Mouse (Mus musculus): ENCODE data around the gene Diras1. TPM values are rescaled to one million over a fixed set of nuclear protein-coding genes. Genes with fewer than 3 reads are reported as not detected.
A peak's percentile ranks its signal among the peaks of the same experiment; 100 is the strongest.

The Diras1 gene
- polyA plus RNA-seq, 1 experiment from 2014 or later: 1.0 TPM

DNA sequence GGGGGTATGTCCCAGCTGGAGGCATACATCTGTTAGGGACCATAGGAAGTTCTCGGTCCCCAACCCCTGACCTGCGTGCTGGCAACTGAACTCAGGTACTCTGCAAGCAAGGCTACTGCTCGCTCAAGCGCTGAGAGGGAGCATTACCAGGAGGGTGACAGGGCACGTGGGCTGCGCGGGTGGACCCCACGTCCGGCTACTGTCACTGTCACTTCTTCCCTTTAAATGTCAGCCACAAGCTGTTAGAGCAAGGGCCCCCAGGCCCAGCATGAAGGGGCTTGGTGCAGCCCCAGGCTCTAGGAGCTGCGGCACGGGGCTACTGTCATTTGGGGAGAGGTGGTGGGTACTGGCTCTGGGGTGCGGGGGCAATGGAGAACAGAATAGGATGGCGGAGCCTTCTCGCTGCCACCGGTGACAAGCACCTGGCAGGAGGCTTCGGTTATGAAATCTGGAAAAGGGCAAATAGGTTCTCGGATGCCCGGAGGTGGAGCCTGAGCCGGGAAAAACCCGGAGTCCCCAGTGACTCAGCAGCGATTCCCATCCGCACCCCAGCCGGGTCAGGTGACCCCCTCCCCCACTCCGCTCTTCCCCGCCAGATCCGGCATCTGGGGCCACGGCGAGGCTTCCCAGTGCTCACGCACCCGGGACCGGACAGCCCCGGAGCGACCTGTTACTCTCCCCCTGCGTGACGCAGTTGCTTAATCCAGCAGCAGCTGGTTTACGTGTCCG lies 40.1 kb downstream of the Diras1 start:
- WGBS: 9% methylated on average over 37 of the region's 37 CpGs
- Histone ChIP-seq H3K9ac (peak overlapping the region; percentile 59), H3K4me3 (peak overlapping the region; percentile 27), H3K4me1 (peaks cover 15% of the 10 kb centered on the region), H3K36me3 (no peaks in the 10 kb centered on the region), H3K27me3 (peaks cover 42% of the 10 kb centered on the region), H3K4me2 (peak overlapping the region; percentile 55), H3K9me3 (no peaks in the 10 kb centered on the region), H3K27ac (no peak overlapping the region)
- no peak for ATAC-seq (ENCODE audit: insufficient number of reproducible peaks, insufficient read depth, low FRiP score, low TSS enrichment, low read depth)

DNA sequence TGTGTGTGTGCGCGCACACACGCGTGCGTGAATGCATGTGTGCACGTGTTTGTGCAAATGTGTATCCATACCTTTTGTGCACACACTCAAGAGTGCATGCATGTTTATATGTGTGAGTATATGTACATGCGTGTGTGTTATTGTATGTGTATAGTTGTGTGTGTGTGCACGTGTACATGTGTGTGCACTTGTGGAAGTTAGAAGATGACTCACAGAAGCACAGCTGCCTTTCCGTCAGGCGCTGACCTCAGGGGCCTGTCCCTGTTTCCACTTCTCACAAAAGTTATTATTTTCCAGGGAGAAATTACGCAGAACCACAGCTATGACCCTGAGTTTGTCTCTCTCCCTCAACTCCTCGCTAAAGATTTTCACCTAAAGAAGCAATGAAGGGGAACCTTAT lies 41.2 kb downstream of the Diras1 start:
- ATAC-seq (ENCODE audit: insufficient number of reproducible peaks, insufficient read depth, low FRiP score, low TSS enrichment, low read depth): no peak
- no peak overlapping the region for H3K4me2 ChIP-seq
- no peaks in the 10 kb centered on the region for H3K36me3 ChIP-seq
- peaks cover 15% of the 10 kb centered on the region for H3K4me1 ChIP-seq
- H3K4me3 ChIP-seq: no peak overlapping the region
- H3K9me3 ChIP-seq: no peaks in the 10 kb centered on the region
- WGBS: 89% methylated on average over 12 of the region's 12 CpGs
- no peak overlapping the region for H3K27ac ChIP-seq
- H3K27me3 ChIP-seq: peaks cover 41% of the 10 kb centered on the region
- no peak overlapping the region for H3K9ac ChIP-seq

DNA sequence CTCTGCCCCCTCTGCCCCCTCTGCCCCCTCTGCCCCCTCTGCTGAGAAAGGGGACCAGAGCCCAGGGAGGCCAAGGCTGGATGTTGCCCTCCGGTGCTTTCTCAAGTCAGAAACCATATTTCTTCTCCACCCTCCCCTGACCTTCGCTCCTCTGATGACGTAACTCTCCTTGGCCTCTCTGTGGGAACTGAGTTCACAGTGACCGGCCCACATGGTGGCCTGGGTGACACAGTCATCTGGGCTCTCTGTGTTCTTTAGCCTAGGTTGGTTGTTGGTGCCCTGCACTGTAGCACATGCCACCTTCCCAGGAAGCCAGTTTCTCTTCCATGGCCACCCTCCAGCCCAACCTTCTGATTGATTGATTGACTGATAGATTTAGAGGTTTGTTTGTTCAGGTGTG lies 43.1 kb downstream of the Diras1 start:
- H3K36me3 ChIP-seq: no peaks in the 10 kb centered on the region
- 74% methylated on average over 4 of the region's 4 CpGs for WGBS
- no peak overlapping the region for H3K27ac ChIP-seq
- no peak overlapping the region for H3K4me2 ChIP-seq
- ATAC-seq (ENCODE audit: insufficient number of reproducible peaks, insufficient read depth, low FRiP score, low TSS enrichment, low read depth): no peak
- no peak overlapping the region for H3K9ac ChIP-seq
- no peaks in the 10 kb centered on the region for H3K9me3 ChIP-seq
- H3K4me1 ChIP-seq: peaks cover 9% of the 10 kb centered on the region
- no peak overlapping the region for H3K4me3 ChIP-seq
- H3K27me3 ChIP-seq: peaks cover 37% of the 10 kb centered on the region

DNA sequence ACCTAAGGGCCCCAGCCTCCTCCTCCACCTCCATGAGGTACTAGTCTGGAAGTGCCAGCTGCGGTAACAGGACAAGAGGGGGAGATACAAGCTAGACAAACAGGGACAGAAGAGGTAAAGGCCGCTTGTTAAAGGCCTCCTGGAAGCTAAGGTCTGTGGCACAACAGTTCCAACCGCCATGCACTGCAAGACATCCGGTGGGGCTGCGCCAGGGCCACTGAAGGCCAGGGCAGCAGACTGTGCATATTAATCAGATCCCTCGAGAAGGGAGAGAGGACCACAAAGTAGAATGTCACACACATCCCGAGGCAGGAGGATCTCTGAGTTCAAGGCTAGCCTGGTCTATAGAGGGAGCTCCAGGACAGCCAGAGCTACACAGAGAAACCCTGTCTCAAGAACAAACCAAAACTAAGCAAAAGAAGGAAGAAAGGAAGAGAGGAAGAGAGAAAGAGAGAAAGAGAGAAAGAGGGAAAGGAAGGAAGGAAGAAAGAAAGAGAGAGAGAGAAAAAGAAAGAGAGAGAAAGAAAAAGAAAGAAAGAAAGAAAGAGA lies 43.8 kb downstream of the Diras1 start:
- WGBS: 61% methylated on average over 7 of the region's 7 CpGs
- ATAC-seq (ENCODE audit: insufficient number of reproducible peaks, insufficient read depth, low FRiP score, low TSS enrichment, low read depth): no peak
- Histone ChIP-seq H3K9ac (no peak overlapping the region), H3K9me3 (no peaks in the 10 kb centered on the region), H3K36me3 (no peaks in the 10 kb centered on the region), H3K27me3 (peaks cover 30% of the 10 kb centered on the region), H3K4me2 (no peak overlapping the region), H3K4me1 (peaks cover 9% of the 10 kb centered on the region), H3K27ac (no peak overlapping the region), H3K4me3 (no peak overlapping the region)

DNA sequence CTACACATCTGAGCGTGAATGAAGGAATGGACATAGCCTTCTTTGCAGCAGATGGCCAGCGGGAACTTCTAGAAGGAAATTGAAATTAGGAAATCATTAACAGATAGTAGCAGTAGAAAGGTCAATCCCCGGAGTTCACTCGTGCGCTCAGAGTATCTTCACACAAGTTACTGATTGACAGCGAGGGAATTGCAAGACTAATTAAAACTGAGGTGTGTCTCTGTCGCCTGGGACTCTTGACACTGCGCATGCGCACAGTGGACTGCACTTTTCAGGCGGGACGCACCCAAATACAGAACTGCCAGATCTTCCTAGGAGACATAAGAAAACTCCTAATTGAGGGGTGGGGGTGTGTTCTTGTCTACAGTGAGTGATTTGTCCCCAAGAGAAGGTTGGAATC lies 50.0 kb downstream of the Diras1 start:
- Histone ChIP-seq H3K4me2 (no peak overlapping the region), H3K27me3 (no peaks in the 10 kb centered on the region), H3K4me3 (no peak overlapping the region), H3K9me3 (0 out of 2 replicates have a peak, but pooled peaks cover 5% of the 10 kb centered on the region), H3K4me1 (peaks cover 8% of the 10 kb centered on the region), H3K9ac (no peak overlapping the region), H3K36me3 (no peaks in the 10 kb centered on the region), H3K27ac (no peak overlapping the region)
- no peak for ATAC-seq (ENCODE audit: insufficient number of reproducible peaks, insufficient read depth, low FRiP score, low TSS enrichment, low read depth)
- 91% methylated on average over 11 of the region's 11 CpGs for WGBS

DNA sequence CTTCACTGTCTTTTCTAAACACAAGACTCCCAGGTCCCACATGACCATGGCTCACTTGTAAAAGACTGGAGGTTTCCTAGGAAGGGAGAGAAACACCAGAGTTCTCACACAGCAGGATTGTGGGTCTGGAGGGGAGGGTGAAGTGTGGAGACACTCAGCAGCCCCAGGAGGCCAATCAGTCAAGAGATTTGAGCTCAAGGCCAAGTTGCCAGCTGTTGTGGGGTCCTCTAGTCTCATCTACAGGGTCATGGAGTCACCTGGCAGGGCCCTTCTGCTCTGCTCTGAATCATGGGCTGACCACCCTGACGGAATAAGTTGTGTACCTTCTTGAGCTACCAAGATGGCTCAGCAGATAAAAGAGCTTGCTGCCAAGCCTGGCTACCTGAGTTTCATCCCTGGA lies 51.7 kb downstream of the Diras1 start:
- no peak overlapping the region for H3K27ac ChIP-seq
- H3K9ac ChIP-seq: no peak overlapping the region
- 84% methylated on average over 1 of the region's 1 CpGs for WGBS
- ATAC-seq (ENCODE audit: insufficient number of reproducible peaks, insufficient read depth, low FRiP score, low TSS enrichment, low read depth): no peak
- H3K9me3 ChIP-seq: 0 out of 2 replicates have a peak, but pooled peaks cover 5% of the 10 kb centered on the region
- no peak overlapping the region for H3K4me3 ChIP-seq
- peaks cover 8% of the 10 kb centered on the region for H3K4me1 ChIP-seq
- no peak overlapping the region for H3K4me2 ChIP-seq
- H3K36me3 ChIP-seq: no peaks in the 10 kb centered on the region
- H3K27me3 ChIP-seq: no peaks in the 10 kb centered on the region

DNA sequence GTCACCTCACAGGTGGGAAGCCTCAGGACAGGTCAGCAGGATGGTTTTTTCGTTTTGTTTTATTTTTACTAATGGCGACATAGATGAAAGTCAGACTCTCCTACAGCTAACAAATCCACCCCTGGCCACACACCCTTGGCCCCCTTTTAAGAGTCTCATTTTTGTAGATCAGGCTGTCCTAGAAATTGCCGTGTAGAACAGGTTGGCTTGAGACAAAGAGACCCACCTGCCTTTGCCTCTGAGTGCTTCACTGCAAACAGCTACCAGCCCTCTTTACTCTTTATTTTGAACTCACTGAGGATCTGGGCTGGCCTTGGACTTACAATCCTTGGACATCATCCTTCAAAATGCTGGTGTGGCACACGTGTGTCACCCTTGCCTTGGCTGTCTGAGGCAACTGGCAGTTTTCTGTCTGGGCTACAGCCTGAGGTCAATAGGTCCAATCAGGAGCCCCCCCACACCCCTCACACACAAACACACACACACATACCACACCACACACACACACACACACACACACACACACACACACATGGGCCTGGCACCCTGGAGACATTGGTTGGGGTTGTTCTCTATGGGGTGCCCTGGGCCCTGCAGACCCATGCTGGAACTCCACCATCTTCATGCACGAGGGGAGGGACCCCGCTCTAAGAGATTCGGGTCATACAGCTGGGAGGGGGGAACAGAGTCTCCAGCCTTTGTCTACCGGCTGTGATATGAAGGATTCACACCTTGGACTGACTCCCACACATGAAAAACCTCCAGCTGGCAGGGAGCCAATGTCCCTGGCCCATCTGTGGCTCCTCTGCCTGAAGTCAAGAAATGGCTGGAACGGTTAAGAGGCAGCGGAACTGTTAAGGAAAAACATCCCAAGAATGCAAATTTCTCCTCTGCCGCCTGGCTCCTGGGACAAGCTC lies 53.1 kb downstream of the Diras1 start:
- Histone ChIP-seq H3K9ac (no peak overlapping the region; the same call in 1 of the 2 replicates), H3K4me3 (no peak overlapping the region), H3K4me1 (peaks cover 12% of the 10 kb centered on the region), H3K4me2 (no peak overlapping the region), H3K36me3 (no peaks in the 10 kb centered on the region), H3K27ac (no peak overlapping the region), H3K27me3 (no peaks in the 10 kb centered on the region), H3K9me3 (0 out of 2 replicates have a peak, but pooled peaks cover 5% of the 10 kb centered on the region)
- WGBS: 51% methylated on average over 11 of the region's 11 CpGs
- ATAC-seq (ENCODE audit: insufficient number of reproducible peaks, insufficient read depth, low FRiP score, low TSS enrichment, low read depth): no peak

DNA sequence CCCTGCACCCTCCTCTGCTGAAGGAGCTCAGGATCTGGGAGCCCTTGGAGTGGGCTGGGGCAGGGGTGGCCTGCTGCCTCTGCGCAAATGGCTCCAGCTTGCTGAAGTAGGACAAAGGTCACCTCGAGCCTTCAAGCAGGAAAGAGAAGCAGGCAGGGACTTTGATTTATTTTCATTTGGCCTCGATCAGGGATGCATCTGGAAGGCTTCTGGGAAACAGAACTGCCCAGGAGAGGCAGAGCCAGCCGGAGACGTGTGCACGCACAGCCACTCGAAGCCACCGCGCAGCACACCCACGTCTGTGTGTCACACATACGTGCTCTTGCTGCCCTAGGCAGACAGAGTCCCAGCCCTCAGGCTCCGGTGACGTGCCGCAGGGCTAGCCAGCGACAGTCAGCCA lies 53.9 kb downstream of the Diras1 start:
- no peak overlapping the region for H3K27ac ChIP-seq
- no peak overlapping the region for H3K4me3 ChIP-seq
- H3K9me3 ChIP-seq: 0 out of 2 replicates have a peak, but pooled peaks cover 5% of the 10 kb centered on the region
- ATAC-seq (ENCODE audit: insufficient number of reproducible peaks, insufficient read depth, low FRiP score, low TSS enrichment, low read depth): no peak
- no peaks in the 10 kb centered on the region for H3K27me3 ChIP-seq
- no peak overlapping the region for H3K9ac ChIP-seq
- peaks cover 20% of the 10 kb centered on the region for H3K4me1 ChIP-seq
- no peak overlapping the region for H3K4me2 ChIP-seq
- H3K36me3 ChIP-seq: no peaks in the 10 kb centered on the region
- whole genome bisulfite sequencing: 79% methylated on average over 15 of the region's 15 CpGs

DNA sequence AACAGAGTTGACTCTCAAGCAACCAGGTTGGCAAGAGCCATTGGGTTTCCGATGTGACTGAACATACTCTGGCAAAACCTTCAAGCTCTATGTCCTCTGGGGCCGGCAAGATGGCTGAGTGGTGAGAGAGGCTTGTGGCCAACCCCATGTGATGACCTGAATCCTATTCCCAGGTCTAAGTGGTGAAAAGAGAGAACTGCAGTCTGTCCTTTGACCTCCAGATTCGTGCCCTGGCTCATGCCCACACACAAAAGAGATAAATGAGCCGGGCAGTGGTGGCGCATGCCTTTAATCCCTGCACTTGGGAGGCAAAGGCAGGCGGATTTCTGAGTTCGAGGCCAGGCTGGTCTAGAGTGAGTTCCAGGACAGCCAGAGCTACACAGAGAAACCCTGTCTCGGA lies 55.3 kb downstream of the Diras1 start:
- Histone ChIP-seq H3K4me3 (no peak overlapping the region), H3K4me1 (peaks cover 24% of the 10 kb centered on the region), H3K9ac (no peak overlapping the region), H3K36me3 (no peaks in the 10 kb centered on the region), H3K4me2 (no peak overlapping the region), H3K9me3 (0 out of 2 replicates have a peak, but pooled peaks cover 5% of the 10 kb centered on the region), H3K27ac (no peak overlapping the region), H3K27me3 (no peaks in the 10 kb centered on the region)
- ATAC-seq (ENCODE audit: insufficient number of reproducible peaks, insufficient read depth, low FRiP score, low TSS enrichment, low read depth): no peak
- 83% methylated on average over 8 of the region's 8 CpGs for WGBS
